Mouse (Mus musculus): ENCODE measurements around the gene Caprin1.

Caprin1 gene

GRCm38 (mm10) chr2:103796861-103797466 lies 485 bp downstream of the Caprin1 start:
- no peak for DNase-seq (ENCODE audit: low spot score)

GRCm38 (mm10) chr2:103796211-103796860 lies 1.1 kb downstream of the Caprin1 start:
- peak; percentile 68 for DNase-seq (ENCODE audit: low spot score)

- peak; percentile 56 for DNase-seq (ENCODE audit: low spot score)
These were observed 1.6 kb downstream of the Caprin1 start for GRCm38 (mm10) chr2:103795843-103796210.

- no peak for DNase-seq (ENCODE audit: low spot score)
These were observed 5.4 kb downstream of the Caprin1 start for GRCm38 (mm10) chr2:103792009-103792408.

- DNase-seq (ENCODE audit: low spot score), result no peak
These were observed 11.7 kb downstream of the Caprin1 start for GRCm38 (mm10) chr2:103785735-103786134.

DNA sequence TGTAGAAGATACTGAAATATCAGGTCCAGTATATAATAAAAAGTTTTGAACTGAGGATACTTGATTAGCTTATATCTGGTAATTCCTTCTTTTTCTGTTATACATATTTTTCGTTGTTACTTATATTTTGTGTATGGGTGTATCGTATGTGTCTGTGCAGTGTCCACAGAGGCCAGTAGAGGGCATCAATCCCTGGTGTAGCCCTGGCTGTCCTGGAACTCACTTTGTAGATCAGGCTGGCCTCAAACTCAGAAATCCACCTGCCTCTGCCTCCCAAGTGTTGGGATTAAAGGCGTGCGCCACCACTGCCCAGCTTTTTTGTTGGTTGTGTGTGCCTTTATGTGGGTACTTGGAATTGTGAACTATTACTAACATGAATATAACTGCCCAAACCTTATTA lies 12.8 kb downstream of the Caprin1 start:
- peak; percentile 42 for DNase-seq (ENCODE audit: low spot score)

DNA sequence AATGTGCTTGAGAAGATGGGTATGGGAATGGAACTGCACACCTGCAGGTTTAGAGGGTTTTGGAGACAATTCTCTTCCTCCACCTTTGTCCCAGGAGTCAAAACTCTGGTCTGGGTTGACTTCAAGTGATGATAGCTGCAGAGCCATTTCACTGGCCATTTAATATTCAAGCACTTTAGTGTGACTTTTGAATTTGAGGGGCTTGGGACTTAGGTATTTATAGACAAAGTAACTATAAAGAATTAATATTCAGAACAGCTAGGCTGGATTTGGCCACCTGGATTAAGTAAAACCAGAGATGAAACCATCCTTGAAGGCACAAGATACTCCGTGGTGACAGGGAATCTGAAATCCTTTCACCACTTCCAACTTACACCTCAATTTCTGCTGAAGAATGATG lies 35.0 kb downstream of the Caprin1 start:
- no peak for DNase-seq (ENCODE audit: low spot score)

DNA sequence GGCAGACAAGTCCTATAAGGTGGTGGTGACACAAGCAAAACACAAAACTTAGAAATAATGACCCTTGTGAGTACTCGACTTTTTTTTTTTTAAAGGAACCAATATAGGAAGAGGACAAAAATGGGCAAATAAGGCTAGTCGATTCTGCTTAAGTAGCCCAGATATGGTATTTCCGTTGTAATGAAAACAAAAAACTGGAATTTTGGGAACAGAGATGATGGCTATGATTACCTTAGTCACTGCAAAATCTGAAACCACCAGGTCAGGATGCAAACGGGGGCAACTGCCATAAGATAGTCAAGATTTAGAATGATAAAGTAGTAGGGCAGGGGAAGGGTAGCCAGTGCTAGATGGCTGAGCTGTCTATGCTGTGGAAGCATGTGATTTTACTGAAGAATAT lies 35.5 kb downstream of the Caprin1 start:
- no peak for DNase-seq (ENCODE audit: low spot score)

DNA sequence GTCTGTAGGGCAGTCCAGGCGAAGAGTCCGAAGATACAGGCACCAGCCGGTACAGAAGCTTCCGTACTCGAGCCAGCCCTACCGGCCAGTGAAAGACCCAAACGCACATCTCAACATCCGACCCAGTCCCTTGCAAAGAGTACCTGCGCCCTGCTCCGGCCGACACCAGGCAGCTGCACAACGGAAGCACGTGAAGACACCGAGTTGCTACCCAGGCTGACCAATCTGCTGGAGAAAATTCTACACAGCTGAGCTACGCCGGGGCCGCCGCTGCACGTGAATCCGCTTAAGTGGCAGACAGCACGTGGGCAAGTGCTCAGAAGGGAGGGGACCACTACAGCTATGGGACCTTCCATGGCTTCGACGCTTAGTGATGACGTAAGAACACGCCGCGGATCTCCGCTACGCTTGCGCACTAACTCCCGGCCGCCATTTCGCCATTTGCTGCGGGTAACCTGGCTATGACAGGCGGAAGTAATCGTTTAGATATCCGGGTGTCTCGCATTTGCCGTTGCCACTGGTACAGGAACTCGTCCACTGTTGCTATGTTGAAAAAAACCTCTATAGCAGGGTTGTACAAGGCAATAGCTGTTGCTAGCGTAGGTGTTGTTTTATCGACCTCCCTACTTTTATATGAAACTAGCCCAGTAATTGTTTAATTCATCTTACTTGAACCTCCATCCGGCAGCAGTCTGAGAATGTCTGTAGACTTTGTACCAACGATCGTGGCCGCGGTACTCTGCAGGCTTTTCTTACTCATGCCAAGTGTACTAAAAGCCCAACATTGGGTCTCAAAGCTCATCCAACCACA lies 36.3 kb downstream of the Caprin1 start, which contains the start of gene Nat10:
Gene Nat10, minus strand, starts transcription at position 365 of the 811 bp plus-strand sequence.
- DNase-seq (ENCODE audit: low spot score), result peak; percentile 96

GRCm38 (mm10) chr2:103760421-103760820 lies 37.0 kb downstream of the Caprin1 start:
- no peak for DNase-seq (ENCODE audit: low spot score)

DNA sequence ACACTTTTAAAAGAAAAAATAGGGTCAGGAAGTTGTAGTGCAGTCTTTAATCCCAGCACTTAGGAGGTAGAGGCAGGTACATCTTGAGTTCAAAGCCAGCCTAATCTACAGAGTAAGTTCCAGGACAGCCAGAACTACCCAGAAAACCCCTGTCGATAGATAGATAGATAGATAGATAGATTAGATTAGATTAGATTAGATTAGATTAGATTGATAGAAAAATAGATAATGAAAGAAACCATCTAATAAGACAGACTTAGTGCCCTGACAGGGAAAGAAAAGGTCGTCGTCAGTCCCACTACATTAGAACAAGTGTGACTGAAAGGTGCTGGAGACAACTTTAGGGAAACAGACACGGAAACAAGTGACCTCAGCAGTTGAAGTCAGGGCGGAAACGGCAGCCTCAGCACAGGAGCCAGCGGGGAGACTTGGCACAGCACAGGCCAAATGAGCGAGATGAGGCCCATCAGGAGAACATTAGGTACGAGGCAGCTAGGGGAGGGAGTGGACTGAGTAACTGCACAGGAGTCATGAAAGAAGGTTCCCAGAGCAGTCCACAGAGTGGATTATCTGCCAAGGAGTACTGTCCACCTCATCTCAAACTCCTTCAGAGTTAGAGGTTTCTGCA lies 41.9 kb downstream of the Caprin1 start:
- DNase-seq (ENCODE audit: low spot score), result no peak

GRCm38 (mm10) chr2:103754614-103755013 lies 42.8 kb downstream of the Caprin1 start:
- DNase-seq (ENCODE audit: low spot score), result no peak

- no peak for DNase-seq (ENCODE audit: low spot score)
These were observed 45.7 kb downstream of the Caprin1 start for GRCm38 (mm10) chr2:103751771-103752170.

- no peak for DNase-seq (ENCODE audit: low spot score)
These were observed 48.4 kb downstream of the Caprin1 start for GRCm38 (mm10) chr2:103749091-103749490.

DNA sequence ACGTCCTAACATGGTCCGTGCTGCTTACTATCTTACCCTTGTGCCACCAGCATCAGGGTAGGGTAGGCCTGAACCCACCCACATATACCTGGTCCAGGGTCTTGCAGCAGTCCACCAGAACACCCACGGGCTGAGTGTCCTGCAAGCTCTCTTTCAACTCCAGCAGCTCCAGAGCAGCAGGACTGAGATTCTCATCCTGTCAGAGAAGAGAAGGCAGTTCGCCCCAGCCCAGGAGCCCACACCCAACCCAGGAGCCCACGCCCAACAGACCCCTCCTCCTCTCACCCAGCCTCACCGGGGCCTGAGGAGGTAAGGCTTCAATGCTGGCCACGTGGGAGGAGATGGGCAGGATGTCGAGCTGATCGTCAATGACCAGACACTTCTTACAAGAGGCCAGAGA lies 49.6 kb downstream of the Caprin1 start:
- DNase-seq (ENCODE audit: low spot score), result no peak

DNA sequence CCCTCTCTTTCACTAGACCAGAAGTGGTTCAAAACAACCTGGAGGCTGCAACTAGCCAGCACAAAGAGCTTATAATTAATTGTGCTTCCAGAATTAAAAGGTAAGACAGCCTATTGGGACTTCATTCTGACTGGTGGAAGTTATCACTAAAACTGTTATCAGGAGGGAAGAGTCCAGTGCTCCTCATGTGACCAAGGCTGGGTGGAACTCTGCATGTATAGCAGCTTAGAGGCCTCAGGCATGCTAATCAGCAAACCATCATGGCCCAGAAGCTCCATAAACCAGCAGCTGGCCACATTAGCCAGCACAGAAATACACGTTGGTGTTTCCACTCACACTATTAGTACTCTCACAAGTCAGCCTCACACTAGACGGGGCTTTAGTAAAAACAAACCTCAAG lies 50.7 kb downstream of the Caprin1 start:
- no peak for DNase-seq (ENCODE audit: low spot score)

DNA sequence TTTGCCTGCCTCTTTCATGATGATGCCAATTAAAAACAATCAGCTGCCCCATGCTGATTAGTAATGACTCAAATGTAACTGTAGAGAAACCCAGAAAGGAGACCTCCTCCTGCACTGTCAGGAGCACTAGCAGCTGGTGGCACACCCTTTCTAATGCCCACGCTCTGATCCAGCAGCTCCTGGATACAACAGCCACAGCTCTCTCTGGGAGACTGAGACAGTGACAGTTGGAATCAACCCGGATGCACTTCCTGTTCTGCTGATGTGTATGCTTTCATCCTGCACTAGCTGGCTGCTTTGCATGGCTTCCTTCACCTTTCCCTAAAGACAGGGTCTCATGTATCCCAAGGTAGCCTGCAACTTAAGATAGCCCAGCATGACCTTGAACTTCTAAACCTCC lies 51.4 kb downstream of the Caprin1 start:
- no peak for DNase-seq (ENCODE audit: low spot score)

DNA sequence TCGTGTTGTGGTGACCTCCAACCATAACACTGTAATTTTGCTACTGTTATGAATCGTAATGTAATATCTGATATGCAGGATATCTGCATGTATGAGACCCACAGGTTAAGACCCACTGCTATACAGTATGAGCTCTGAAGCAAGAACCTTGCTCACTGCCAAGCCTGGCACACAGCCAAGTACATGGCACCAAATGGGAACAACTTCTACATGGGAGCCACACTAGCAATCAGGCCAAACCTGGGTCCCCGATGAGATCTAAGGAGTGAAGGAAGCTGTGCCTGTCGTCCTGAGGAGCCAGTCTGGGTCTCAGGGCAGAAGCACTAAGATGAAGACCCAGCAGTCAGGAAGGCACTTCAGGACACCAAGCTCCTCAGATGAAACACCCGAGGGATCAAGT lies 52.0 kb downstream of the Caprin1 start:
- no peak for DNase-seq (ENCODE audit: low spot score)

DNA sequence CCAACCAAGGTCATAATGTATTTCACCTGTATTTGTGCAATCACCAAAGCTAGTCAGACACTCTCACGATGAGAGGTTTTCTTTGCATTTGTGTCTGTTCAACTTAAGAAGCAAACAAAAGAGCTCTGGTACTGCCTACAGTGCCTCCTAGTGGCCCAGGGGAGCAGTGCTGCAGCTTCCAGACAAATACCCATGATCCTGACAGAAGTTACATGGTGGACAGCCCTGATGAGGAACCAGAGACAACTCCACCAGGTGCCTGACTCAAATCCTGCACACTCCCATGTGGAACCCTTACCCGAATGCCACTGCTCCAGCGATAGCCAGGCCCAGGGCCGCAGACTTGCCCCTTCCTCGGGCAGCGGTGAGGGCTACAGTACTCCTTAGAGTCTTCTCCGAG lies 53.5 kb downstream of the Caprin1 start:
- DNase-seq (ENCODE audit: low spot score), result peak; percentile 36

DNA sequence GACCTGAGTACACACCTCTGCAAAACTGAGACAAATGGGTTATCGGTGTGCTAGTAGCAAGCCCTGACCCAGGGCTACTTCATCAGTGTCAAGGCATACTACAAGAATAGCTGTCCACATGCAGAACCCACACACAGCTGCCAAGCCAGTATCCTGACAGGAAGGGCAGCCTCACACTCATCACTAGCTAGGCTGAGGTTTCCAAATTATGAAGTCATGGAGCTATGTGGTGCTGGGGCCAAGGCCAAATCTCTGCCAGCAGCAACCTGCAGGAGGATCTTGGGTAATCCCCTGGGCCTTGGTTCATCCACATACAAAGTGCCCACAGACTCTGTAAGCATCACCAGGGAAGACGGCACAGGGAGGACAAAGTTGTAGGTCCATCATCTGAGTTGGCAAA lies 53.9 kb downstream of the Caprin1 start:
- no peak for DNase-seq (ENCODE audit: low spot score)

- no peak for DNase-seq (ENCODE audit: low spot score)
These were observed 54.6 kb downstream of the Caprin1 start for GRCm38 (mm10) chr2:103742821-103743220.

DNA sequence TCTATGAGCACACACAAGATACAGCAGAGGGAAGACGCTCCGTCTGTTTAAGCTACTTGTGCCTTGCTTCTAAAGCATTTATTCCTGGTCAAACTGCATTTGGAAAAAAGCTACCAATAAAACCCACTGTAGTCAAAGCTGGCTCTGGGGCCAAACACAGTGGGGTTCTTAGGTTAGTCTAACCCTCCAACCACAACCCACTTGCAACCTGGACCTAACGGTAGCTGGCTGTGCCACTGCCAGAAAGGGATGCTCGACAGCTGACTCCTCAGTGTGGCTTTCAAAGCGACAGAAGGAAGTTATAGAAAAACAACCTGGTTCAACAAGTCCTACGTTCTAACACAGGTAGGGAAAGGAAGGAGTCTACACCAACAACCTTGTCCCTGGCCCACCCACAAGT lies 66.0 kb downstream of the Caprin1 start:
- DNase-seq (ENCODE audit: low spot score), result no peak

DNA sequence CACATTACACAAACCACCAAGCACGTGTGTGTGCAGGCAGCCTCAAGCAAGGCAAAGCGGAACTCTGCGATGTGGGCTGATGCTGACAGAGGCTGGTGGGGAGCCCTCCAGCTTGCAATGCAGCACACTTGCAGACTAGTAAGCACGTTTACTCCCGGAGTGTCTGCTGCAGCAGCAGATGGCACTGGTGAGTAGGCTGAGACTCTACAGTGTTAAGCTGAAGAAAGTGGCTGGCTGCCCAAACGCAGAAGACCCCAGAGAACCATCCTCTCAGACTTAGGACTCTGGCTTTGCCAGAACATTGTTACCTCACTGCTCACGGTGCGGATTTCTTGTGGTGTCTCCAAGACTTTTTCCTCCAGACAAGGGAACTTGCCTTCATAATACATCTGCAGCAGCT lies 66.5 kb downstream of the Caprin1 start:
- no peak for DNase-seq (ENCODE audit: low spot score)
